Mouse (Mus musculus) embryo, embryonic 9.5 days (tissue): ENCODE measurements around the gene Arhgap24.
"Not testable (repeated sequence)": the region's sequence is repeated elsewhere in the genome, so short reads cannot be mapped to it uniquely, and the experiment has no call there.

Experiments used
- DNase-seq: peaks from one replicate; pipeline ENCODE4 v3.0.0-alpha.2; 2017; ENCODE audit errors: extremely low spot score

The Arhgap24 gene

DNA sequence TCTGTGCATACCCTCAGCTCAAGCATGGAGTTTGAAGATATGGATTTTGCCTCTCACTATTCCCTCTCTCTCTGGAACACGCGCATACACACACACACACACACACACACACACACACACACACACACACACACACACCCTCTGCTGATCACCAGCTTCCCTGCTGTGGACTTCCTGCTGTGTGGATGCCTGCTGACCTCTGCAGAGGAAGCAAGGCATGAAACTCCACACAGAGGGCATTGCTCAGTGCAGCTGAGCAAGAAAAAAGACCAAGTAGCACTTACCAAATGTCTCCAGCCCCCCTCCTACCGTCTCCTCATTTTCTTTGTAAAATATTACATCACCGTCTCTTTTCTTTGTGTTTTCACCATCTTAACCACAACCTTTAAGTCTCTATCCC, 310.1 kb downstream of the Arhgap24 start:
- no peak for DNase-seq

DNA sequence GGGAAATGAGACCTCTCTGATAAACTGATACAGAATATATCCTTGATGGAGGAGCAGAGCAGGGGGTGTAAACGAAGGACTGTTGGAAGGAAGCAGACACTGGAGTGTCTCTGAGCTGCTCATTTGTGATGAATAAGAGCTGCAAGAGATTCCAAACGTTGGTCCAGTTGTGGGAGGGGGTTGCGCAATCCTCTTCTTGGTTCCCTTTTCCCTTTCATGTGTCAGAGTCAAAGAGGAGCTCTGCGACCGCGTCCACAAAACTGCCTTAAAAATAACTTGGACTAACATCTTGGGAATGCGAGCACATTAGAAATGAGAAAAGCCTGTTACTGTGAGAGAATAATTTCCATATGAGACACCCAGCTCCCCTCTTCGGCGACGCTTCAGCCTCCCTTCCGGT, 312.3 kb downstream of the Arhgap24 start:
- DNase-seq: no peak

DNA sequence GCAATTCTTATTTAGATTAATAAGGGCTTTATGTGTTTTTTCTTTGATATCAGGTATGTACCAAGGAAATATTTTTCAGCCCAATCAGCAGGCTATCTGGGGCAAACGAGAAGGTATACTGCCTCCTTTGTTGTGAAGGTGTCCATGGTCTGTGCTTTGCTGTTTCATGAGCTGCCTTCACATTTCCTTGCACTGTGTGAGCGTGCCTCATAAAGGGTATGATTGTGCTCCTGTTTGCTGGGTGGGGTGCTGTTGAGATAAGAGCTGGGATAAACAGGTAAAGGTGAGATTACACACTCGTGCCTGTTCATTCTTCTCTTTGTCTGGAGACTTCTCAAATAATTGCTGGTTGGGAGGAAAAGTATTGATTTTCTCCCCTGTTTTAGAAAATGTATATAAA, 320.3 kb downstream of the Arhgap24 start:
- DNase-seq: no peak

DNA sequence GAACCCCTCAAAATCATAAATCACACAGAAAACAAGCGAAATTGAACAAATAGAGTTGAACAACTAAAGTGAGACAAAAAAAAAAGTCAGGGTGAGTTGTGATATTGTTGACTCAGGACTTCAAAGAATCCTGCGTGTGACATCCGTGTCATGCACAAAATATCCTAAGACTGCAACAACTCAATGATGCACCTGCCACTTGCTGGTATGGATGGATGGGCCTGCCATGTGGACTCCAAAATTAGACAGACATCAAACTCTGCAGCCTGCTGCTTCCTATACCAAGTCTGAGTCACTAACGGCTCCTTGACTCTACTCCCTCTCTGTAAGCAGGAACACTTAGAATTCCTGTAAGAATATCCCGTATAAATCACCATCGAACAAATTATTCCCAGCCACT, 321.6 kb downstream of the Arhgap24 start:
- DNase-seq: no peak

DNA sequence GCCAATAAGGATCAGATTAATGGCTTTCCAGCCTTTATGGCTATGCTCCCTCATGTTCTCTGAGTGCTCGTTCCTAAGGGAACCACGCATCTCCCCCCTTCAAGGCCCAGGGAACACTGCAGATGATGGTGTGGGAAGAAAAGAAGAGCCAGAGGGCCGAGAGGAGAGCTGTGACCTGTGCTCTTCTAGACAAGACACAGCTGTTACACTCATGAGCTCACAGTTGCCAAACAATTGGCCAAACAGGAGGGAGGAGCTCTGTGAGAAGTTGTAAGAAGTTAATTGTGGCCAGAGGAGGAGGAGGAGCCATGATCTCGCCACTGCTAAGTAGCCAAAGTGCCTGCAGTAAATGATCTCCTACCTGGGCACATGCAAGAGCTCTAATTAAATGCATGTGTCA, 322.5 kb downstream of the Arhgap24 start:
- no peak for DNase-seq

DNA sequence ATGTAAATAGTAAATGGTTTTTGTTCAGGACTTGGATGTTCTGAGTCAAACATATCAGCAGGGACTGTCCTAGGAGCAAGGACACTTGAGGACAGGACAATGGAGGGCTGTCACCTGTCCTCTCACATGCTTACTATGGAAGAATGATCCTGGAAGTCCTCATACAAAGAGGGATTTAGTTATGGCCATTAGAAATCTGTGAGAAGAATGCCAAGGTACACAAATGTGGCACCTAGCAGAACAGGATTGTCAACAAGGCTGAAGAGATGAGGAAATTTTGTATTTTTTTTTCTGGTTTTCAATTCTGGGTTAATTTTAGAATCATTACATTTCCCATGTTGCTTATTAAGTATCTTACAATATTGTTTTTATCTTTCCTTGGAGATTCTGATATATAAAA, 326.3 kb downstream of the Arhgap24 start:
- no peak for DNase-seq

DNA sequence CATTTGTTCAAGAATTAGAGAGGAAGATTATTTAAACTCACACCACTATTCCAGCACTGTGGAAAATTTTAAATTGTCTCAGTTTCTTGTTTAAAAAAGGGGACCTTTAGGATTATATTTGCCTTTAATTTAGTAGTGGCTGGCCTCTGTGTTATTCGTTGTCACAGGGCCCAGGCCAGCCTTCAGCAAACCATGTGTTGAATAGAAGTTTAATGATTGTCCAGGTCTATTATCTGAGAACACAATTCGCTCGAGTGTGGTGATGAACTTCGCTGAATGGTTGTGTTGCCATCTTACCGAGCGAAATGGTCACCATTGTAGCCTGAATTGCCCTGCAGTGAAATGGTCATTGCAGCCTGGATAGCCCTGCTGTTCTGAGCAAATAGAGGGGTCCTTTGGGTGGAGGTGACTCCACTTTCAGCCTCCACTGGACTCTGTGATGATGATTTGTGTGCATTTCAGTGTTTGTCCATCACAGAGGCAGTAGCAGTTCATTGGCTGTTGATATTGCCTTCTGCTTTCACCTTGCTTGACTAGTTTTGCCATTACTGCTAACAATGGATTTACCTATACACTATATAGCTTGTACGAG, 329.3 kb downstream of the Arhgap24 start:
- DNase-seq: no peak

DNA sequence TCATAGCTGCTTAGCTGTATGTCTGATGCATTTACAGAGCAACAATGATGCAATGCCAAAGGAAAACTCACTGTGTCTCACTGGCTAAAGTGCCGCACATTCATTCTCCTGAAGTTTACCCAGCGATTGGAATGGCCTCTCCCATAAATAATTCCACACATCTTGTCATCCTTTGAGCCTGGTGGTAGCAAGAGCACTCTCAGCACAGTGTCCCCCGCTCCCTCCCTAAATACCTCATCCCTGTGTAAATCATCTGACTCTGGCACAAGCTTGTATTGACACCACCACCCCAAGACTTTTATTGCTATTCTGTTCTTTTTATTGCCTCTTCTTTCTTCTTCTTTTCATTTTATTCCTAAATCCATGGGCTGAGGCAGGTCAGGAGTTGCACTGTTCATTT, 332.1 kb downstream of the Arhgap24 start:
- DNase-seq: no peak

DNA sequence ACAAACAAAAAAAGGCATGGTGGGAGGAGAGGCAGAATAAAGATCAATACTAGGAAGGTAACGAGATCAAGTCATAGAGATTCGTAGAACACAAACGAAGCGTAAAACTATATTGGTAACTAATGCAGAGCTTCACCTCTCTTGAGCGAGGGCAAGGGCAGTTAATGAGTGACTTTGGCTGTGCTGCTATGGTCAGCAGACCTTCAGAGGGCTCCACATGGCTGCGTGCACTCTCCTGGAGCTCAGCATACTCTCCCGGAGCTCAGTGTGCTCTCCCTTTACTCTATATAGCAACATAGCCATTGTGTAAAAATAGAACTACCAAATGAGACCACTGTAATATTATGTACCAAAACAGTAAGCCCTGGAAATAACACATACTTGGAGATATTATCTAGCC, 336.4 kb downstream of the Arhgap24 start:
- DNase-seq: no peak

DNA sequence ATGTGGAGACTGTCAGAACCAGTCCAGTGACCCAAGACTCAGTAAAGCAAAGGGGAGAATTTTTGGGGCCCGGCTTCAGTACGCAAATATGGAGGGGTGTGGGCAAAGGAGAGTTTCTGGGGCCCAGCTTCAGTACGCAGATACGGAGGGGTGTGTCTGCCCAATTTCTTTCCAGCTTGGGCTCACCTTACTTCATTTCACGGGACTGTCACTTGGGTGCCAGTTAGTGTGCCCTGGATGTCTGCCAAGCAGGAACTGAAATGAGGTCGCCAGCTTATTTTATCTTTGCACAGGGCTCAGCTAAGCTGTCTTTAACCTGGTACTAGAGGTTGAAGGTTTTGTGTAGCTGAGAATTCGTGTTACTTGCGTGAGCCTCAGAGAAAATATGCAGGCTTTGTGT, 344.3 kb downstream of the Arhgap24 start:
- no peak for DNase-seq

DNA sequence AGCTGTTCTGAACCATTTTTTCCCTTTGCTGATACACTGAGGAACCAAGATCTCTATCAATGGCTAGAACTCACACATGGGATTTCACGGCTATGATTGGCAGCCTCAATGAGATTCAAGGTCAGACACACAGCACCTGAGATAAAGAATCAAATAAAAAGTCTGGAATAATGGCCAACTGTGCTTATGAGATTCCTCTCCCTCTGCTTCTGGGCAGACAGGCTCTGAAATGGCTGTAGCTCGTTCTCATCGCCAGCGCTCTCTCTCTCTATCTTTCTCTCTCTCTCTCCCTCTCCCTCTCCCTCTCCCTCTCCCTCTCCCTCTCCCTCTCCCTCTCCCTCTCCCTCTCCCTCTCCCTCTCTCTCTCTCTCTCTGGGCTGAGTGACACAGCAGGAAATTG, 357.9 kb downstream of the Arhgap24 start:
- no peak for DNase-seq

DNA sequence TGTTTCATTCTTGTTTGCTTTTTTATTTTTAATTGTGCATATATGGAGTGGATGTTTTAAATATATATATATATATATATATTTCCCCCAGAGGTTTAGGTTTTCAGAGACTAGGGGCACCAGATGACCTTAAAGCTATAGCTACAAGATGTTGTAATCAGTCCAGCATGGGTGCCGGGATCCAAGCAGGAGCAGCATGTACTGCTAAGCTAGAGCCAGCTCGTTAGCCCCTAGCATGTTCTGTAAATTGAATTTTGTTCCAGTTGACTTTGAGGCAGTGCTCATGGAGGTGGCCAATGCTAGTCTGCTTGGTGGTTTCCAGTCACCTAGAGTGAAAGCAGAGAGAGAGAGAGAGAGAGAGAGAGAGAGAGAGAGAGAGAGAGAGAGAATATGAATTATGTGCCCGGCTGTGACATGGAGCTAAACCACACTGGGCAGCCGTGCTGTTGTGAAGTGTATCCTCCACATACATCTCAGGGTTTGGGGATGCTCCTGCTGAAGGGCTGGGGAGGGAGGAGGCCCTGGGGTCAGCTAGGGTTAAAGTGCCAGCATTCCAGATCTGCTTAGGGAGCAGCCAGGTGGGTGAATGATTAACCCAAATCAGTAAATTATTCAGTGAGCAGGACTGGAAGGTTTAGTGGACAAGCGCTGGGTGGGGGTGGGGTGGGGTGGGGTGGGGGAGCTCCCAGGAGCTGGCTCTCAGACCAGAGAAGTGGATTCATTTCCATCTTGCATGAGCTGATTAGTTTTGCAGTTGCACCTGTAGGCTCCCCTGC, 362.9 kb downstream of the Arhgap24 start:
- peak; percentile 17 for DNase-seq

DNA sequence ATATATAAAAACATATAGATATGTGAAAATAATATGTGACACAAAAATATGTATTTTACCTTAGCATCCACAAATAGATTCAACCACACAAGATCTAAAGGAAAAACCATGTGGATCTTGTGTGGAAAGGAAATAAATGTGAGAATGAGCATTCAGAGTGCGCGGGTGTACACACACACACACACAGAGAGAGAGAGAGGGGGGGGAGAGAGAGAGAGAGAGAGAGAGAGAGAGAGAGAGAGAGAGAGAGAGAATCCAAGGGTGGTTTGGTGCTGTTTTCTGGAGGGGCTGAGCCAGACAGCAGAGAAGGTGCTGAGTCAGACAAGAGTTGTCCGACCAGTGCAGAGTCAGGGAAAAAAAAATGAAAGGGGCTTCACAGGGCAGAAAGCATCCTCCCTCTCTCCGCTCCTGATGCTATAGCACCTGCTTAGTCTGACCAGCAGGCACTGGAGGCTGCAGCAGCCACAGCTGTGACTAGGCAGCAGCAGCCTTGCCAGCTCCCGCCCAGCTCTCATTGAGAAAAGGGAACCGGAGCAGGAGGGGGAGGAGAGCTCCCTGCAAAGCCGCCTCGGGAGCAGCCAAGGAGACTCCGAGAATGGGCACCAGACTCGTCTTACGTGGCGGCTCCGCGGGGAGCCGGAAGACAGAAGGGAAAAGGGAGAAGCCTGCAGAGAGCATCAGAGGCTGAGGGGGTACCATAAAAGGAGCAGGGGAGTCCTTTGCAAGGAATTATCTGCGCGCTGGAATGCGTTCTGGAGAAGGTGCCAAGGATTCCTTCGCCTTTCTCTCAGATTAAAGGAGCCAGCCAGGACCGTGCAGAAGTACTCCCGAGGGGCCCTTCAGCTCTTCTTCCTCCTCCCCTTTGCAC, 363.8 kb downstream of the Arhgap24 start:
- DNase-seq: peak; percentile 76

DNA sequence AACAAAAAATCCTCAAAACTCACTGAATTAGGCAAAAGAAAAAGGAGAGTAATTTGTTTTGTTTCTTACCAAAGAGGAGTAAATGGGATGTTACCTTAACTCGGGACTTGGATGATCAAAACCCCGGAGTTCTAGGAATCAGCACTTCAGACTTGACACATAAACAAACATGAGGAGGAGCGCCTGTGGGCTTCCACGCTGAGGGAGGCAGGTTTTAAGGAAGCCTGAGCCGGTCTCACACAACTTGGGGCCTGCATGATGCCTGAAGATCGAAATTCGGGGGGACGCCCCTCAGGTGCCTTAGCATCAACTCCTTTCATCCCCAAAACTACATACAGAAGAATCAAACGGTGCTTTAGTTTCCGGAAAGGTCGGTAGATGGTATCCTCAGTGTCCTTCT, 364.6 kb downstream of the Arhgap24 start:
- DNase-seq: no peak

DNA sequence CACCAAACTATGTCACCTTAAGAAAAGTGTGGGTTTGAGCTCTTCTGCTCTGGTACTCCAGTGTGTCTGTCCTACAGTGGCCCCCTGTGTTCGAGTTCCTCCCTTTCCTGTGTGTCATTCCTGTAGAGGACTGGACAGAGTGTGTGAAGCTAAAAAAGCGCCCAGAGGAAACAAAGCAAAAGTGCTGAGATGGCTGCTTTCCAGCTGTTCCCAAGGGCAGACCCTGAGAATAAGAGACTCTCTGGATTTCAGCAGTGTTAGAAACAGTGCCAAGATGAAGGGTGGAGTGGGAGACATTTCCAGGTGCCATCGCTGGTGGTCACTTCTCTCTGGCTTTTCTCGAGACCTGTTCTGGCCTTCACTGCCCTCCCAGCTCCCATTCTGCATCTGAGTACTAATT, 366.7 kb downstream of the Arhgap24 start:
- no peak for DNase-seq

DNA sequence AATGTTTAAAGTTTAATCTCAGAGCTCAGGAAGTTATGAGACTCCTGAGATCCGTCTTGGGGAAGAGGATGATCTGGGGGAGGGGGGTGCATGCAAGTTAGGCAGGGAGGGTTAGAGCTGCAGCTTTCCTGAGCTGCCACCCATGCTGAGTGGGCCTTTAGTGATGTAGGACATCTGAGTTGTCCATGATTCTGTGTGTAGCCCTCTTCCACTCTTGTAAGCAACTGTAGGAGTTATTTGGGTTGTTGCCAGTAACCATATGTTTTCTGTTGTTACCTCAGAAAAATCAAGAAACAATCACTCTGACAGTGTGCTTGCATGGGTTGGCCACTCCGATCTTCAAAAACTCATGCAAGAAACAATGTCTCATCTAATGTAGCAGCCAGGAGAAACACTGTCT, 370.6 kb downstream of the Arhgap24 start:
- DNase-seq: no peak

DNA sequence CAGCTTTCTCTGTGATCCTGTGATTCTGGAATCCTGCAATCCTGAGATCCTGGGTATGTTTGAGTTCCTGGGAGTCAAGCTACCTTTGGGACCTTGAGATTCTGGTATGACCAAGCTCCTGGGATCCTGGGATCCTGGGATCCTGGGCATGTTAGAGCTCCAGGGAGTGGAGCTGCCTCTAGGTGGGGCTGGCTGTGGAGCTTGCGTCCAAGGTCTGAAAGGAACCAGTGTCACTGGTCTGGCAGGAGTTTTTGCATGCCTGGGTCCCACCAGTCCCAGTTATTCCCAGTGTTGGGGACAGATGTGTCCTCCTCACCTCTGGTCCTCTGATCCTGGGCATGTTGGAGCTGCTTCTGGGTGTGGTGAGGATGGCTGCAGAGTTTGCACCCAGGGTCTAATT, 372.6 kb downstream of the Arhgap24 start:
- DNase-seq: no peak

DNA sequence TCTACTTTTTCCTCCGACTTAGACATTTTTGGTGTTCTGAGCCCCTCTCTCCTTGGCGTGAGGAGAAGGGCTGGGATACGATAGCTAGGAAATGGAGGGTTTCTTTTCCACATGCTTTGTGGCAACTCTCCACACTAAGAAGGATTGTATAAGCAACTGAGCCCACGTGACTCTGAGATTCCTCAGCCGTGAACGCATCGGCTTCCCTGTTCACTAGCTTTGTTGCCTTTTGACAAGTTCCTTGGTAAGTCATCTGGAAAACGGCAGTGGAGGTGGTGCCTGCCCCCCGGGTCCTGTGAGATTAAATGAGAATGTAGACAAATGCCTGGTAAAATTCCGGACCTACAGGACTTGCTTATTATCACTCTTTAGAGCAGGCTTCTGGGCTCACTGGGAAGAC, 374.6 kb downstream of the Arhgap24 start:
- peak; percentile 9 for DNase-seq

DNA sequence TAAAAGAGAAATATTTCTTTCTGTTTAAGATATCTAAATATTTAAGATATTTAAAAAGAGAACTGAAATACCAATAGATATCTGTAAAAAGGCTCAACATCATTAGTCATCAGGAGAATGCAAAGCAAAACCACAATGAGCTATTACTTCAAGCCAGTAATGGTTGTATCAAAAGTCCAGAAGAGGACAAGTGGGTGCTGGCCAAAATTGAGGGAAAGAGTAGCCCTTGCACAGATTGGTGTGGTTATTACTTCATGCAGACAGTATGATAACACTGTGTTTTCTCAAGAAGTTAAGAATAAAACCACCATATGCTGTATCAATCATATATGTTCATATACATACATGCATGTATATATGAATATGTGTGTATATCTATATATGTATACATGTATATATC, 376.9 kb downstream of the Arhgap24 start:
- DNase-seq: no peak

DNA sequence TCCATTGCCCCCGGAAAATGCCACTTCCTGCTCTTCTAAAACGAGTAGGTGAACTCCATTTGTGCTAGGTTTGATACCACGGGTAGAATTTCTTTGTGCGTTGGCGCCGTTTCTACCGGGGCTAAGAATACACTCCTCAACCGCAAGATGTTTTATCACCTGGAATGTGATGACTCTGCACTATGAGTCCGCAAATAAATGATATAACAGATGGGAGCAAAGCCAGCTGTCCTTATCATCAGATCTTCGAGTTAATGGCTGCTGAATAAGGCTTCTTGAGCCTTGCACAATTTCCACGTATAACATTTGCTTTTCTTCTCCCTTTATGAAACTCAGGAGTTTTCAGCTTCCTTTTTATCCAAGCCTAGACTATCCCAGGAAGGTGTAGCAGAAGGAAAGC, 378.6 kb downstream of the Arhgap24 start:
- no peak for DNase-seq

DNA sequence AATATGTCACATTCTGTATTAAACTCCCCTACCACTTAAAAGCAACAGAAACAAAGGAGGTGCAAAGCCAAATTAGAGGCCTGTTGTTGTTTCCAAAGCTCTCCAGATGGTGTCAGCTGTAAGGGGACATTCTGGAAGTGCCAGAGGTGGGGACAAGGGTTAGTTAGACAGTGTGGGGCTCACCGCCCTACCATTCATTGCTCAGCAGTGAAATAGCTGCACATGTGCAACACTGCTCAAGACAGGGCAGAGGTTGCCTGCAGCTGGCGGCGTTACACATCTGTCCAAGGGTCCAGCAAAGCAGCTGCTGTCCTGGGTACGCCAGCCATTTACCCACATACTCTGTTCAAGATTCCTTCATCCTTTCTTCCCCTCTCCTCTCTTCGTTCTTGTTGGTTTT, 387.0 kb downstream of the Arhgap24 start:
- DNase-seq: no peak

DNA sequence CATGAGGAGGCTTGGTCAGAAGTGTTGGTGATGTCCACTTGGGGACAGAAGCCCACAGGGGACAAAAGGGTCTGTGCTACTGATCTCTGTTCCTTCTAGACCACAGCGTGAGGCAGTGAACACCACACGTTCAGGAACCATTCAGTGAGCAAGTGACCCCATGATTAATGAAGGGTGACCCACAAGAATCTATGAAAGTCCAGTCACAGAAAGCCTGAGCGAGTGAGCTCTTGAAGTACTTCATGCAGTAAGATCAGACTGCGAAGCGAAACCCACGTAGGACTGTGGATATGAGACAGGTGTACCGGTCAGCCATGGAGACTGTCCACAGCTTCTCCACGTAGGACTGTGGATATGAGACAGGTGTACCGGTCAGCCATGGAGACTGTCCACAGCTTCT, 391.8 kb downstream of the Arhgap24 start:
- not testable (repeated sequence) for DNase-seq
